Mouse (Mus musculus) testis, postnatal 14 days (tissue): ENCODE data around the gene Hoxc8.

ENCODE experiments used
- DNase-seq: peaks from one replicate; pipeline ENCODE4 v3.0.0; 2021; ENCODE audit warnings: low spot score

The Hoxc8 gene

DNA sequence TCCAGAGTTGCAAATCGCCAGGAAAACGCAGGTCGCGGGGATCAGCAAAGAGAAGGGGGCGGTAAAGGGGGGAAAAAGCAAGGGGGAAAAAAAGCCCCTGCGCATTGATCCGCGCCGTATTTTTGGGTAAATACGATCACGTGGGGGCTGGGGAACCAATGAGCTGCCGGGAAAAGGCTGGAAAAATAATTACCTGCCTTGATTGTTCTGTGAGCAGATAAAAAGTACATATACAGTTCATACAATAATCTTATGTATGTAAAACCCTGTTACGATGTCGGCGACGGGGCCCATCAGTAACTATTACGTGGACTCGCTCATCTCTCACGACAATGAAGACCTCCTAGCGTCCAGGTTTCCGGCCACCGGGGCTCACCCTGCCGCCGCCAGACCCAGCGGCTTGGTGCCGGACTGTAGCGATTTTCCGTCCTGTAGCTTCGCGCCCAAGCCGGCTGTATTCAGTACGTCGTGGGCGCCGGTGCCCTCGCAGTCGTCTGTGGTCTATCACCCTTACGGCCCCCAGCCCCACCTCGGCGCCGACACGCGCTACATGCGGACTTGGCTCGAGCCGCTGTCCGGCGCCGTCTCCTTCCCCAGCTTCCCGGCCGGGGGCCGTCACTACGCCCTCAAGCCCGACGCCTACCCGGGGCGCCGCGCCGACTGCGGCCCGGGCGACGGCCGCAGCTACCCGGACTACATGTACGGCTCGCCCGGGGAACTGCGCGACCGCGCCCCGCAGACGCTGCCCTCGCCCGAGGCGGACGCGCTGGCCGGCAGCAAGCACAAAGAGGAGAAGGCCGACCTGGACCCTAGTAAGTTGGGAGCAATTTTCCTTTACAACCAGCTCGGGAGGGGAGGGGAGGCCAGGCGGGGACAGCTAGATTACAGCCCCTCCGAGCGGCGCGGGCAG lies 8.8 kb upstream of the Hoxc8 start:
- DNase-seq = peak; percentile 49

GRCm38 (mm10) chr15:102983716-102984115 lies 6.7 kb upstream of the Hoxc8 start:
- DNase-seq = no peak

DNA sequence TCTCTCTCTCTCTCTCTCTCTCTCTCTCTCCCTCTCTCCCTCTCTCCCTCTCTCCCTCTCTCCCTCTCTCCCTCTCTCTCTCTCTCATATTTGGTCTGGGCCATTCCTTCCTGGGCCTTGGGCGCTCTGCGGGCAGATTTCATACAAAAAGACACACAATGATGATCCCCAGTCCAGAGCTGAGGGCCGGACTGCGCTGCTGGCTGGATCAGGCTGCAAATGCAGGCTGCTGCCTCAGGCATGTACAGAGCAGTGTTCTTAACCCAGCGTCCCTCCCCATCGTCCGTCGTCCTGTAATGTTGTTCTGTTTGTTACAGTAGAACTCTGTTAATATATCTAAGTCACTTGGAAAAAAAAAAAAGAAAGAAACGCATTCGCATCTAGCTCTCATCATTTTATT lies 5.9 kb upstream of the Hoxc8 start:
- DNase-seq = no peak

DNA sequence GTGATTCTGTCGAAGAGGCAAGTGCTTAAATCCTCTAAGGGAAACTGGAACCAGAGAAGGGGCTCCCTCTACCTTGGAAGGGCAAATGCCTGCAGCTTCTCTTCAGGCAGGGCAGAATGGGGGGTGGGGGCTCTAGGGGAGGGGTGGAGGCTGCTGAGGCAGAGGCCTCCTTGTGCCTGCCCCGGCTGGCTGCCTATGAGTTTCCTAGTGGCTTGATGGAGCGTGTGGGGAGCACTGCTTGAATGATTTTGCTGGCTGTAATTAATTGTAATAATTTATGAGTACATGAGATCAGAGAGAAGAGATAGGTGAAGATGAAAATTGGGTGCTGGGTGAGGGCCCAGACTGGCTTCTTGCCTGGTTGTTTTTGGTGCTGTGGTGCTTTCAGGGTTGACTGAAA lies 5.5 kb upstream of the Hoxc8 start:
- no peak for DNase-seq

GRCm38 (mm10) chr15:102987124-102987833 lies 3.1 kb upstream of the Hoxc8 start:
- peak; percentile 87 for DNase-seq

- DNase-seq = no peak
These were observed 2.3 kb upstream of the Hoxc8 start for GRCm38 (mm10) chr15:102988078-102988477.

- DNase-seq = no peak
These were observed 1.4 kb downstream of the Hoxc8 start for GRCm38 (mm10) chr15:102991782-102992181.

- DNase-seq = no peak
These were observed 1.8 kb downstream of the Hoxc8 start for GRCm38 (mm10) chr15:102992206-102992605.

DNA sequence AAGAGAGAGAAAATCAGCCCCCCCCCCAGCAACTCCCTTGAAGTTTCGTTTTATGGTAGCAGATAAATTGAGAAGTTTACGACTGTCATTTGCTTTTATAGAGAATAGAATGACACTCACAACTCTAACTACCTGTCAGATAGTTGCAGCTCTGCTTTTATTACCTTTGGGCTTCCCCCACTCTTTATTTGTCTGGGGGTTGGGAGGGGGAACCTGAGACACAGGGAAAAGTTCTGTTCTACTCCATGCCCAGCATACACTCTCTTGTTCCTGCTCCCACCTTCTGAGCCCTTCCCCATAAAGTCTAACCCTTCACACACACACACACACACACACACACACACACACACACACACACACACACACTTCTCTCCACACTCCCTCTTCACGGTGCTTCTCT lies 2.5 kb downstream of the Hoxc8 start:
- DNase-seq = no peak

GRCm38 (mm10) chr15:102996548-102996947 lies 6.1 kb downstream of the Hoxc8 start:
- no peak for DNase-seq

DNA sequence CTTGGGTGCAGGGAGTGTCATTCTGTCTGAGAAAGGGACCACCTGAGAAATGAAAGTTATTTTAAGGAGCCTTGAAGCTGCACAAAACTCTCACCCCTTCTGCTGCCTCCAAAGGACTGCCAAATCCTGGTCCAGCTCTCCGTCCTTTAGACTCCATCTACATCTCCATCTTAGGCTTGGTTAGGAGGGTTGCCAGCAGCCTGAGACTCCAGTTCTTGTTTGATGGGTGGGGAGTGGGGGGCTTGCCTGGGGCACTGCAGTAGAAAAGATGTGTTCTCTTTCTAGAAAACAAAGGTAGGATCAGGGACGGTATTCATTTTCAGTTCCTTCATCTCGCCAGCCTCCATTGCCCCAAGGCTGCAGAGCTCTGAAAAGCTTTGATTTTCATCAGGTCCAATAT lies 7.0 kb downstream of the Hoxc8 start:
- DNase-seq = no peak

GRCm38 (mm10) chr15:102997939-102998355 lies 7.5 kb downstream of the Hoxc8 start, which contains the start of gene Hoxc6:
Hoxc6 (plus strand) TSS chr15:102998257.
- no peak for DNase-seq

- DNase-seq = no peak
These were observed 8.3 kb downstream of the Hoxc8 start for GRCm38 (mm10) chr15:102998608-102999182.

DNA sequence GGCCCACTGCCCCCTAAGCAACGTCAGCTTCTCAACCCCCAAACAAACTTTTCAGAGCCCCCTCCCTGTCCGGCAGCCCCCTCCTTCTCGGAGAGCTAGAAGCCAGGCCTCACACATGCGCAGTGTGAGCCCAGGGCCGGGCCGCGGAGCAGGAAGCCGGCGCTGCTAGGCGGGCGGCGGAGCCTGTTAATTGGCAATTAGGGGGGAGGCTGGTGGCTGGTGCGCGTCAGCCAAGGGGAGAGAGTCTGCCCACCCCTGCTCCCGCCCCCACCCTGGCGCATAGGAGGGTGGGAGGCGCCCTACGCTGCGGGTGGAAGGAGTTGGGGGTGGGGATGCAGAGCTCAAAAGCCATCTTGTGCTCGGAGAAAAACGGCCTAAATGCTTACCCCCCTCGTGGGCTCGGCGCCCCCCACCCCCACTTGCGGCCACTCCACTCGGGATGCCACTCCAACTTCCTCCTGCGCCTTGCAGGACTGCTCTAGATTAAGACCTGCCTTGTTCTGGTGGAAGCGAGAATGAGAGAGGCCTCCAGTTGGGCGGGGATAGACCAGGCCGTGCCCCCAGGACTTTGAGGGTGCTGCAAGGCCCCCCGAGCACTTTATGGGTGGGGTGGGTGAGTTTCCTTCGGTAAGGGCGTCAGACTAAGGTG lies 8.9 kb downstream of the Hoxc8 start:
- DNase-seq = peak; percentile 85

DNA sequence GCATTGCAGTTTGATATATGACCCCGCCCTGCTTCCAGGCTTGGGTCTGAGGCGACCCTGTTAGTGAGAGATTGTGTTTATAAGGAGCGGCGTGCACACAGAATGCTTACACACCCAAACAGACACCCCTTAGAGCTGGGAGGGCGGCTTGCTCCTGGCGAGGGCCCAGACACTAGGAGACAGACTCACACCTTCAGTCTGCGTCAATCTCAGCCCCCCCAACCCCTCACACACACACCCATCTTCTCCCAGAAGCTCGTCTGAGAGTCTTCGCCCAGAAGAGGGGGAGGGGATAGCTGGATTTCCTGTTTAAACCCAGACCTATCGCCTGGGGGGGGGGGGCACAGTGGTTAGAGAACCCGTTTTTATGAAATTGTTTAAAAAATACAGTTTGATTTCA lies 9.5 kb downstream of the Hoxc8 start:
- no peak for DNase-seq

DNA sequence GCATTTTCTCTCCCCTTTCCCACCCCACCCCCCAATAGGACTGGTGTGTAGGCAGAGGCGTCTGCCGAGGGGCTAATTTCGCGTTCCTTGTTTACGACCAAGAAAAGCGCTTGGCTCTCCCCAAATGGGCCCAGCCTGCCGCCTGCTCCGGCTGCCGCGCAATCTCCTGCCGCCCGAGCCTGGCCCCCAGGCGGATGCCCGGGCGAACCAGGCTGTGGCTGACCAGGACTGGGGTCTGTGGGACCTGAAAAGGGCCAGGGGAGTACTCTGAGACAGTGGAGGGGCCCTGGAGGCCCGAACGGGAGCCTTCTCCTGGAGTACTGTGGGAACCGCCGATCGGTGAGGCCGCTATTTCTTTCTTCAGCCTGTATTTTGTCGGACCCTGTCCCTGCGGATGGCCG lies 10.1 kb downstream of the Hoxc8 start:
- DNase-seq = no peak

DNA sequence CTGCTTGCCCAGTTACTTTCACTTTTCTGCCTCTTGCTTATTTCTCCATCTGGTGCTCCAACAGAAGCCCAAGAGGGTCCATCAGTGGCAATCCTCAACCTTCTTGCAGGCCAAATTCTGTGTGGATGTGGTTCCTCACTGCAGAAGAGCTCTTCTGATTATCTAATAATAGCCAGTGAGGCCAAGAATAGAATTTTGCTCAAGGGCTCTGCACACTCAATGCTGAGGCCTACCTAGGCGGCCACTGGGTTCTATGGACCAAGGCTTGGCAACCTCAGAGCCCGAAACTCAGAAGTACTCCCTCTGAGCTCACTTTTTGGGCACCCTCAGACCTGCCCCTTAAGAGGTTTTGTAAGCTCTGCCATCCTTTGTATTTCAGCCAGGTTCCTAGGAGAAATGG lies 11.0 kb downstream of the Hoxc8 start:
- no peak for DNase-seq

DNA sequence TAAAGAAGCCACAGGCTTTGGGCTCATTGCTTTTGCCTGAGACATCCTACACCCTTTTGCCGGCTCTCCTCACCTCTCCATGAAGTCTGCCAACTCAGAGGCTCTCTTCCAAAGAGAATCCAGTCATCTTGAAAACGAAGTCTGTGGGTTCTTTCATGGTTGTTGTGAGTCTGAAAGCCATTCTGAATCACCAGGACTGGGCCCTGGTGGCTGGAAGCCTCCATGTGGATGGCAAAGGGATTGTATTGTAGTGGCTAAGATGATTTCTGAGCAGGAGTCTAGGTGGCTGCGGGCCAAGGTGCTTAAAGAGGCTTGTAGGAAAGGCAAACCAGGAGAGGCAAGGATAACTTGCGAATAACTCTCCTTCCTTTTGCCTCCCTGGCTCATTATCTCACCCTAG lies 11.7 kb downstream of the Hoxc8 start:
- no peak for DNase-seq

DNA sequence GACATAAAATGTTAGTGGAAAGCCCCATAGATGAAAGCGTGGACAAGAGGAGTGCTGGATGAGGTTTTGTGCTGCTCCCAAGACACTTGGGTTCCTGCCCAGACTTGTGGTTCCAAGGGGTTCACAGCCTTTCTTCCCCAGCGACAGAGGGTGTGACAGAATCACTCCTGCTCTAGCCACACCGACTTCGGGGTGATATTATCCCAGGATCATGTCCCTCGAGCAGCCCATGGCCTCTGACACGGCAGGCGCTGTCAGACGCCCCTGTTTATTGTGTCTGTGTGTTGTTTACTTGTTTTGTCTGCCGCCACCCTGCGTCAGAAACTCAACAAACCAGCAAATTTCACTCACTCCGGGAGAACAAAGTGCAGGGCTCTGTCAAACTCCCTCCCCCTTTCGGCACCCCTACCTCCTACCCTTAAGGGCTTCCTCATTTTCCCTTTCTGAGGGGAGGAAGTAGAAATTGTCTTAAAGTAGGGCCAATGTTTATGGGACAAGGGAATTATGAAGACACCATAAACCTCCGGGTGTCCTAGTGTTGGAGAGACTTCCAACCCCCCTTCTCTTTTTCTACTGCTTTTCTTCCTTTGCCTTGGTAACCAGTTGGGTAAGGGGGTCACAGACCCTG lies 12.5 kb downstream of the Hoxc8 start:
- no peak for DNase-seq

- no peak for DNase-seq
These were observed 14.9 kb downstream of the Hoxc8 start for GRCm38 (mm10) chr15:103005308-103005707.

DNA sequence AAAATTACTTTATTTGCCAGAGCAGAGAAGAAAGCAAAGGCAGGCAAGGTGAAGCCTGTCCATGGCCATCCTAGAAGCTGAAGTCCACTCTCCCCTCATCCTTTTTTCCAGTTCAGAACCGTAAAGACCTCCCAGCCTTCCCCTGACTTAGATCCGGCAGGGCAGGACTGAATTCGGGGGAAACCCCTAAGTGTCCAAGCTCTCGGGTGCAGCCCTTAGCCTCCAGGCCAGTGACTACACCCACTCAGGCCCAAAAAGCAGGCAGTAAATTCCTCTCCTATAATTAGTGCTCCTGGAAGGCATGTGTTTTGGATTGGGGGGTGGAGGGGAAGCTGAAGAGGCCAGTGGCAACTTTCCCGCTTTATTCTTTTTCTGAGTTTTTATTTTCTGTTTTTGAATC lies 15.4 kb downstream of the Hoxc8 start:
- DNase-seq = no peak

DNA sequence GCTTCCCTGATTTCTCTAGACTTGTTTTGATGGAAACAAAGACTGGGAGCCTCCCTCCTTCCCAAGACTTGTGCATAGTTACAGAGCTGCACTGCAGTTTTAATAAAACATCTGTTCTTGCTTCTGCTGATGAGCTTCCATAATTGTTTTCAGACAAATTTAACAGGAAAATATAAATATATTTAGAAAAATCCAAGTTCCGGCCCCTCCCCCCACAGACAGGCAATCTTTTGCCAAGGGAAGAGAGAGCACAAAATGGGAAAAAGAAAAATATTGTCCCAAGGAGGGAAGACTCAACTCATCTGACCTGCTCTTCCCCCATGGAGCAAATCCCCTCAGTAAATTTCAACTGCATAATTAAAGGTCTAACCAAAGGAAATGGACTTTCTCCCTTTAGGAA lies 15.9 kb downstream of the Hoxc8 start:
- DNase-seq = no peak
